Mouse (Mus musculus) spleen, adult 12 weeks (tissue): ENCODE measurements around the gene Nmrk1.
A peak's percentile ranks its signal among the peaks of the same experiment; 100 is the strongest.

Experiments used
- DNase-seq: peaks from one replicate; pipeline ENCODE4 v3.0.0; 2022; ENCODE audit warnings: low spot score

Gene Nmrk1

DNA sequence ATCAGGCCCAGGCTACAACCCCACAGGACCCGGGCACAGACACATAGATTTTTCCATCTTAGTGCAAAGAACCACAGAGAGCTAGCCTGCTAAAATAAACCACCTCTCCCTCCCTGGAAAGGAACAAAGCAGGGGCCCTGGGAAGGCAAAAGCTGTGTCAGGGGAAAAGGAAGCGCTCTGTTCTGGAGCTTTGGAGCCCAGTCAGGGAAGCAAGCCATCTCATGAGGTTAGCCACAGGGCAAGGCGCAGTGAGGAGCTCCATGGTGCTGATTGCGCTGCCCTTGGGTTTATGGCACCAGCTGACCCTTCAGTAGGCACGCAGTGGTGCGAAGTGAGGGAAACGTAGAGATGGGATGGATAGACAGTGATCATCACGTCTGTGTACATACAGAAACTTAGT is 22.6 kb downstream of the Nmrk1 start:
- no peak for DNase-seq

DNA sequence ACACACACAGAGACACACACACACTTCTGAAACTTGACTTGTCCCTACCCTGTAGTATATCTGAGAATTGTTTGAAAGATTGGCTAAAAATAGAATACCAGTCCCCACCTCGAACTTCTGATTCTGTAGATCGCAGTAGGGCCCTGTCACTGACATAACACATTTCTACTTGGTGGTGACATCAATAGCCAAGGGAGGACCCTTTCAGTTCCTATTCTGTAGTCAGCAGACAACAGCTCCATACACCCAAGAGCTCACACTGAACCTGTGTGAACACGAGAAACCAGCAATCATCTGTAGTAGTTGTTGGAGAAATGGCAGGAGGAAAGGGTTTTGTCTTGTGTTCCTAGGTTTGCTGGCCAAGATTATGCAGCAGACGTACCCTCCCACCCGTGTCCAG is 23.2 kb downstream of the Nmrk1 start:
- DNase-seq, result no peak

DNA sequence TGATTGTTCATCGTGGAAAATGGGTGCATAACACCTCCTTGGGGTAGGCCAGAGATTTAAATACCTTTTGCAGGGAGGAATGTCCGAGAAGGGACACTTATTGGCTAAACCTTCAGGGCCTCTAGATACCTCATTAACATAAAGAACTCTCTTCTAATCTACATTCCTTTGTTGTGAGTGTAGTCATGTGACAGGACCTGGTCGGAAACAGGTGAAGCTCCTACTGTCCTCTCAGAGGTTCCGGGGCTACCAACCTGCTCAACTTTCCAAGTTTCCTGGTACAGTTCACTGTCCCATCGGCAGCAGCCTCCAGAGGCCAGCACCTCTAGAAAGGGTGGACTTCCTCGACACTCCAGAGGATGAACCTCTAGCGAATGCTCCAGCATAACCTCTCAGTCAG is 24.2 kb downstream of the Nmrk1 start:
- DNase-seq, result no peak

GRCm38 (mm10) chr19:18658473-18658872 is 26.7 kb downstream of the Nmrk1 start:
- DNase-seq, result no peak

- no peak for DNase-seq
These were observed 27.6 kb downstream of the Nmrk1 start for GRCm38 (mm10) chr19:18659349-18659748.

GRCm38 (mm10) chr19:18660466-18660865 is 28.7 kb downstream of the Nmrk1 start:
- no peak for DNase-seq

- DNase-seq, result no peak
These were observed 29.9 kb downstream of the Nmrk1 start for GRCm38 (mm10) chr19:18661683-18662082.

- no peak for DNase-seq
These were observed 32.2 kb downstream of the Nmrk1 start for GRCm38 (mm10) chr19:18663904-18664303.

GRCm38 (mm10) chr19:18666966-18667365 is 35.2 kb downstream of the Nmrk1 start:
- DNase-seq, result no peak

DNA sequence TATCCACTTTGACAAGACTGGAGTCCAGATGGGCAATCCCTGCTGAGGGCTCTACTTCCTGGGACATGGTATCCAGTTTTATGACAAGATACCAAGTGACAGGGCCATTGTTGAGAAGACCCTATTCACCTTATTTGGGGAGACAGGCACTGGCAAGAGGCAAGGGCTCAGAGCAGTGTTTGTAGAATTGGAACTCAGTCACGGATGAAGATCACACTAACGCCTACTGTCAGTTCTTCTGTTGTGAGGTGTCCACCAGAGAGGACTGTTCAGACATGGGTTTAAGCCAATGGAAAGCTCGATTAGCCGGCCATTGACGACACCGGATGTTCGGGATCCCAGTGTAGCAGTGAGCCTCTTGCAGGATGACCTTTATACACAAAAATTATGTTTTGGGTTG is 37.8 kb downstream of the Nmrk1 start:
- DNase-seq, result no peak

DNA sequence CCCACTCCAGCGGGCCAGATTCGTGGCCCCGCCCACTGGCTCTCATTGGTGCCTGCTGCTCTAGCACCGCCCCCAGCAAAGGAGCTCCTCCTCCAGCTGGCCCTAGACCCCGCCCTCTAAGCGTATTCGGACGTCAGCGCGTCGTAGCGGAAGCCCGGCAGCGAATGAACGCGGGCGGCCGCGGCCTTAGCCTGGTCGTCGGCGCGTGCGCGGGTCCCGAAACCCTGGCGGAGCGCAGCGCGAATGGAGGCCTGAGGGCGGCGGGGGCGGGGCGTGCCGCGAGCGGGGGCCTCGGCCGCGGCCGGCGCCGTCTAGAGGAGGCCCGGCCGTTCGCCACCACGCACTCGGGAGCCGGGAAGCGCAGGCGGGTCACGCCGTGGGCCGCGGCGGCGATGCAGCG is 38.9 kb downstream of the Nmrk1 start, which contains the start of gene Carnmt1:
TSS of gene Carnmt1 (plus strand) at position 157 of the 400 bp plus-strand sequence.
- peak; percentile 98 for DNase-seq

DNA sequence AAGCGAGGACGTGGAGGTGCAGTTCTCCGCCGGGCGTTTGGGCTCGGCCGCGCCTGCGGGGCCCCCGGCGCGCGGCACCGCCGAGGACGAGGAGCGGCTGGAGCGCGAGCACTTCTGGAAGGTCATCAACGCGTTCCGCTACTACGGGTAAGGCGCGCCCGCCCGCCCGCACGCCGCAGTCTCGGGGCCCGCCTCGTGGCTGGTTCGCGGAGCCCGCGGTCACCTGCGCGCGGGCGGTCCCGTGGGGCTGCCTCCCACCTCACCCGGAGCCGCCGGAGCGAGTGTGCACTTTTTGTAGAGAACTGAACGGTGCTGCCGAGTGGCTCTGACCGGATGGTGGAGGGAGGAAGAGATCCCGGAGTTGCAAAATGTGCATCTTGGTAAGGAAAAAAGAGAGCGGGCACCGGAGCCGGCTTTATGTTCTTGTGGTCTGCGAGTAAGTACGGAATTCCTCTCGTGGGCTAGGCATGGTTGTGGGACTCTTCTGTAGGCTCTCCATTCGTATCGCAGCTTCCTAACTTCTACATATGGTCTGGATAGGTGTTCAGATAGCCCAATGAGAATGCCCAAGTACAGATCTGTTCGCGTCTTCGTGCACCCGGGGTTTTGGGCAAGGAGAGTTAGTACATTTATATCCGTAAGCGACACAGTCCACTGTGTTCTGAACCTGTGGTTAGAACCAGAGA is 39.4 kb downstream of the Nmrk1 start:
- DNase-seq, result peak; percentile 54

DNA sequence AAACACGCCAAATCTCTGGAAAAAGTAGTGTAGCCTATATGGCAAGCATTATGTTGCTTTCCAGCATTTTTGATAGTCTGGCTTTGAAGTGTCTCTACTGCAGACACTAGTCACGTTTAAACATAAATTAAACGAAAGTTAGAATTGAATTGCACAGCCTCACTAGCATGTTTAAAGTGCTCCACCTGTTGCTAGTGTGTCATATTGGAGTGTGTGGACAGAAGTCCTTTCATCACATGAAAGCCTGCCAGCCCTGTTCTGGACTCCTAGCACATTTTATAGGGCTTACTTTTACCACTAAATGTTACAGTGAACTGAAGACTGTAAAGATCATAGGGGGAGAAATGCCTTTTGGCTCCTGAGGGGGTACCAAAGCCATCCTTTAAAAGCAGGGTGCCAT is 40.7 kb downstream of the Nmrk1 start:
- DNase-seq, result no peak

DNA sequence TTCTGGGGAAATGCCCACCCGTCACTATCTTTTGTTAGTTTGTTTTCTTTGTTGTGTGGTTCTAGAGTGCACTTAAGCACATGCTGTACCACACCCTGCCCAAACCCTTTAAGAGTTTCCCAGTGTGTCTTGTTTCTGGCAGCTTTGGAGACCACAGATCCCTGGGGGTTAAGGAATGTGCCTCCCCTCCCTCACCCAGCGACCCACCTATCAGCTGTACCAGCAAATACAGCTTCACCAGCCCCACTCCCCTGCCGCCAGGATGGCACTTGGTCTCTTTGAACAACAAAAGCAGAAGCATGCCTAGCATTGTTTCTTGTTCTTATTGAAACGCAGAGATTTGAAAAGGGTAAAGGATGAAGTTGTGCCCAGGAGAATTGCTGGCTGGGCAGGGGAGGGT is 41.4 kb downstream of the Nmrk1 start:
- DNase-seq, result no peak

DNA sequence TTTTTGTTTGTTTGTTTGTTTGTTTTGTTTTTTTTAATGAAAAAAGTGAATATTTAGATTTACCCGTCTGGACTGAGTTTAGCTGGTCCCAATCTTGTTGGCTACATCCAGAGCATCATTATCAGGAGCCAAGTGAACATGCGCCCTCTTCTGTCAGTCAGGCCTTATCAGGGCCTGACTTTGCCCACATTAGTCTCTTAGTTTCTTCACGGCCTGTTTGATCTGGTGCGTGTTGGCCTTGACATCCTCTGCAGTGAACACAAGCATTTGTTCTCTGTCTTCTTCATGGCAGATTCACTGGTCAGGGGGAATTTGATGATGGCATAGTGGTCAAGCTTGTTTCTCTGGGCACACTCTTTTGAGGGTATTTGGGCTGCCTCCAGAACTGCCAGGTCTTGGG is 50.4 kb downstream of the Nmrk1 start:
- DNase-seq, result no peak

- DNase-seq, result peak; percentile 37
These were observed 55.8 kb downstream of the Nmrk1 start for GRCm38 (mm10) chr19:18687556-18687955.

- no peak for DNase-seq
These were observed 60.4 kb downstream of the Nmrk1 start for GRCm38 (mm10) chr19:18692176-18692575.

DNA sequence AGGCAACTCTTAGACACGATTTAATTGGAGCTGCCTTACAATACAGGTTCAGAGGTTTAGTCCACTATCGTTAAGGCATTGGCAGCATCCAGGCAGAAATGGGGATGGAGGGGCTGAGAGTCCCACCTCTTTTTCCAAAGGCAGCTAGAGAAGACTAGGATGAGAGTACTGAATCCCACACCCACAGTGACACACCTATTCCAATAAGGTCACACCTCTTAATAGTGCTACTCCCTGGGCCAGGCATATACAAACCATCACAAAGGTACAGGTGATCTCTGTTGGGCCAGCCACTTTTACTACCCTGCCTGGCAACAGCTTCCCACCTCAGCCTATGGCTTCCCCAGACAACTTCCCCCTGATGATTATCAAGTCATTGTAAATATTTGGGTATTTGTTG is 61.0 kb downstream of the Nmrk1 start:
- DNase-seq, result no peak

GRCm38 (mm10) chr19:18695116-18695515 is 63.4 kb downstream of the Nmrk1 start:
- no peak for DNase-seq

- DNase-seq, result no peak
These were observed 63.8 kb downstream of the Nmrk1 start for GRCm38 (mm10) chr19:18695552-18695951.
